Mouse (Mus musculus) right cerebral cortex, postnatal 36 days (tissue): ENCODE results near the gene Prkag3.

Experiments
- DNase-seq, 2 experiments: peaks; one replicate each; pipeline ENCODE4 v3.0.0; 2022; ENCODE audit warnings: low spot score in 2 of 2, mixed read lengths in 1 of 2

Prkag3 gene

GRCm38 (mm10) chr1:74748643-74749271, at the start of gene Prkag3:
Prkag3 (minus strand) TSS chr1:74749221.
- no peak for DNase-seq

- DNase-seq = no peak
These were observed 48.4 kb upstream of the Prkag3 start for GRCm38 (mm10) chr1:74797459-74797858.

GRCm38 (mm10) chr1:74795145-74795529, 46.1 kb upstream of the Prkag3 start:
- DNase-seq = no peak

- no peak for DNase-seq
These were observed 45.6 kb upstream of the Prkag3 start for GRCm38 (mm10) chr1:74794487-74795144.

GRCm38 (mm10) chr1:74792831-74793660, 44.0 kb upstream of the Prkag3 start:
- peak in 1 of 2 experiments; percentile 31 for DNase-seq

GRCm38 (mm10) chr1:74791249-74791648, 42.2 kb upstream of the Prkag3 start, which contains the start of gene Wnt10a:
Wnt10a (plus strand) TSS chr1:74791516.
- no peak for DNase-seq

- DNase-seq = no peak
These were observed 41.1 kb upstream of the Prkag3 start for GRCm38 (mm10) chr1:74790095-74790494.

GRCm38 (mm10) chr1:74788603-74789176, 39.7 kb upstream of the Prkag3 start:
- DNase-seq = no peak

GRCm38 (mm10) chr1:74787846-74788245, 38.8 kb upstream of the Prkag3 start:
- DNase-seq = peak; percentile 71 to 72

- no peak for DNase-seq
These were observed 35.2 kb upstream of the Prkag3 start for GRCm38 (mm10) chr1:74784041-74784759.

GRCm38 (mm10) chr1:74783554-74783953, 34.5 kb upstream of the Prkag3 start:
- no peak for DNase-seq

GRCm38 (mm10) chr1:74782045-74782444, 33.0 kb upstream of the Prkag3 start:
- DNase-seq = no peak

- DNase-seq = no peak
These were observed 30.0 kb upstream of the Prkag3 start for GRCm38 (mm10) chr1:74778934-74779486.

- no peak for DNase-seq
These were observed 26.8 kb upstream of the Prkag3 start for GRCm38 (mm10) chr1:74775816-74776215.

- DNase-seq = no peak
These were observed 25.0 kb upstream of the Prkag3 start for GRCm38 (mm10) chr1:74774062-74774461.

- peak; percentile 34 to 36 for DNase-seq
These were observed 24.1 kb upstream of the Prkag3 start for GRCm38 (mm10) chr1:74773136-74773535.

- DNase-seq = no peak
These were observed 23.1 kb upstream of the Prkag3 start for GRCm38 (mm10) chr1:74771931-74772620.

GRCm38 (mm10) chr1:74771845-74771930, 22.7 kb upstream of the Prkag3 start, which contains the start of gene Wnt6:
Wnt6 (plus strand) TSS chr1:74771892.
- no peak for DNase-seq

GRCm38 (mm10) chr1:74771467-74771844, 22.4 kb upstream of the Prkag3 start:
- no peak for DNase-seq

GRCm38 (mm10) chr1:74770727-74771466, 21.9 kb upstream of the Prkag3 start:
- DNase-seq = no peak
